16 mouse cellular contexts compared by ENCODE assay signal in the genomic region with DNA sequence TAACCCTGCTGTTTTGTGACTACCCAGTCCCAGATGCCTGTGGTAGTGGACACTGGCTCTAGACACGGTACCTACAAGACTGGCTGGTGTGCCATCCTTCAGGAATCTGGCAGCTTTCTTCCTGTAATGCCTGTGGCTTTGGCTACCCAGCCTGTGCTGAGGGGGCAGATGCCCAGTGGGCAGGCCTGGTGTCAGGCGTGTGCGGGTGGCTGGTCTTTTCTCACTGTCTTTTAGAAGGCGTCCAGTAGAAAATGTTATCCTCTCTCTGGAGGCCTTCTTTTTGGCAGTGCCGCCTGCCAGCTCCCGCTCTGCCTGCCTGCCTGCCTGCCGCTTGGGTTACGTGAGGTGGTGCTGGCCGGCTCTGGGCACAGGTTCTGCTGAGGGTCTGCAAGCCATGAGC. TPM values are rescaled to one million over a fixed set of nuclear protein-coding genes. Genes with fewer than 3 reads are reported as not detected.
A peak's percentile ranks its signal among the peaks of the same experiment; 100 is the strongest.
DNase-seq lines count a peak whose midpoint lies in the region; ATAC-seq lines count a peak whose summit lies in the region.
"Had no signal": no experiment of that assay in that cellular context is flagged by ENCODE, and none has a peak within 500 bp of the region (broad histone marks: within the 10 kb centered on the region; RNA-seq: fewer than 3 reads in every experiment).

No protein-coding gene starts in this region.

- 84% methylated on average over 9 of the region's 9 CpGs for WGBS in hindbrain, embryonic 13.5 days
- 91% methylated on average over 9 of the region's 9 CpGs for WGBS in hindbrain, embryonic 10.5 days
- WGBS in midbrain, embryonic 15.5 days: 71% methylated on average over 9 of the region's 9 CpGs
- WGBS in midbrain, embryonic 10.5 days: 91% methylated on average over 9 of the region's 9 CpGs
- WGBS in kidney, embryonic 14.5 days: 92% methylated on average over 9 of the region's 9 CpGs

- ATAC-seq in hindbrain, embryonic 13.5 days (ENCODE audit: low FRiP score): no peak
- ATAC-seq in midbrain, embryonic 15.5 days (replicated peaks): no peak
- no peak for ATAC-seq in kidney, embryonic 14.5 days (ENCODE audit: low FRiP score, low TSS enrichment)
- ATAC-seq: intestine, postnatal 0 days; Patski had no signal

- peak overlapping the region; percentile 62 for H3K27ac ChIP-seq in hindbrain, embryonic 13.5 days
- H3K27ac ChIP-seq in hindbrain, embryonic 10.5 days: no peak overlapping the region
- peak overlapping the region; percentile 25; the same call in 1 of the 2 replicates for H3K27ac ChIP-seq in midbrain, embryonic 15.5 days
- H3K27ac ChIP-seq in midbrain, embryonic 10.5 days (replicated peaks): no peak overlapping the region
- no peak overlapping the region for H3K27ac ChIP-seq in kidney, embryonic 14.5 days (ENCODE audit: low read depth, low read length)
- H3K27ac ChIP-seq: lung, embryonic 15.5 days; stomach, embryonic 15.5 days had no signal

- peaks cover 93% of the 10 kb centered on the region for H3K4me1 ChIP-seq in hindbrain, embryonic 13.5 days (replicated peaks)
- peaks cover 67% of the 10 kb centered on the region for H3K4me1 ChIP-seq in hindbrain, embryonic 10.5 days (replicated peaks)
- peaks cover 71% of the 10 kb centered on the region for H3K4me1 ChIP-seq in midbrain, embryonic 15.5 days
- peaks cover 72% of the 10 kb centered on the region for H3K4me1 ChIP-seq in midbrain, embryonic 10.5 days
- H3K4me1 ChIP-seq in kidney, embryonic 14.5 days (ENCODE audit: control insufficient read depth, insufficient read depth, low read length): peaks cover 8% of the 10 kb centered on the region; the same call in 1 of the 2 replicates

- H3K4me2 ChIP-seq in hindbrain, embryonic 13.5 days: no peak overlapping the region
- no peak overlapping the region for H3K4me2 ChIP-seq in midbrain, embryonic 15.5 days
- H3K4me2 ChIP-seq in kidney, embryonic 14.5 days (replicated peaks; ENCODE audit: low read depth, low read length): no peak overlapping the region
- H3K4me2 ChIP-seq: heart, embryonic 12.5 days; lung, embryonic 15.5 days; stomach, embryonic 15.5 days had no signal

- H3K4me3 ChIP-seq in hindbrain, embryonic 13.5 days: no peak overlapping the region
- H3K4me3 ChIP-seq in hindbrain, embryonic 10.5 days: no peak overlapping the region
- no peak overlapping the region for H3K4me3 ChIP-seq in midbrain, embryonic 15.5 days
- no peak overlapping the region for H3K4me3 ChIP-seq in midbrain, embryonic 10.5 days
- no peak overlapping the region for H3K4me3 ChIP-seq in kidney, embryonic 14.5 days (ENCODE audit: low read length)
- H3K4me3 ChIP-seq: heart, embryonic 12.5 days; lung, embryonic 15.5 days; stomach, embryonic 15.5 days had no signal

- H3K36me3 ChIP-seq in hindbrain, embryonic 13.5 days: peaks cover 72% of the 10 kb centered on the region
- H3K36me3 ChIP-seq in hindbrain, embryonic 10.5 days: peaks cover 100% of the 10 kb centered on the region
- peaks cover 13% of the 10 kb centered on the region; the same call in 1 of the 2 replicates for H3K36me3 ChIP-seq in midbrain, embryonic 15.5 days (replicated peaks)
- peaks cover 100% of the 10 kb centered on the region for H3K36me3 ChIP-seq in midbrain, embryonic 10.5 days
- peaks cover 82% of the 10 kb centered on the region for H3K36me3 ChIP-seq in kidney, embryonic 14.5 days (ENCODE audit: control insufficient read depth, insufficient read depth, low read length)

- no peaks in the 10 kb centered on the region for H3K9me3 ChIP-seq in hindbrain, embryonic 13.5 days
- H3K9me3 ChIP-seq in hindbrain, embryonic 10.5 days: no peaks in the 10 kb centered on the region
- H3K9me3 ChIP-seq in midbrain, embryonic 15.5 days: no peaks in the 10 kb centered on the region
- H3K9me3 ChIP-seq in midbrain, embryonic 10.5 days (replicated peaks): no peaks in the 10 kb centered on the region
- no peaks in the 10 kb centered on the region for H3K9me3 ChIP-seq in kidney, embryonic 14.5 days (ENCODE audit: control insufficient read depth, low read length)
- H3K9me3 ChIP-seq: heart, embryonic 12.5 days; lung, embryonic 15.5 days; stomach, embryonic 15.5 days had no signal

- DNase-seq in adrenal gland, postnatal 10 days: peak; percentile 49
- DNase-seq in adrenal gland, postnatal 36 days: no peak
- DNase-seq in hindbrain, embryonic 10.5 days (ENCODE audit: low spot score): no peak
- DNase-seq in midbrain, embryonic 10.5 days (ENCODE audit: low spot score): no peak
- DNase-seq in gastrocnemius, postnatal 25 days: peak; percentile 38
- DNase-seq: heart, postnatal 4 days; kidney, postnatal 14 days had no signal

- H3K27me3 ChIP-seq in hindbrain, embryonic 13.5 days: no peaks in the 10 kb centered on the region
- no peaks in the 10 kb centered on the region for H3K27me3 ChIP-seq in hindbrain, embryonic 10.5 days (ENCODE audit: insufficient read depth, poor library complexity, severe bottlenecking)
- no peaks in the 10 kb centered on the region for H3K27me3 ChIP-seq in midbrain, embryonic 15.5 days (replicated peaks)
- no peaks in the 10 kb centered on the region for H3K27me3 ChIP-seq in midbrain, embryonic 10.5 days (ENCODE audit: low read depth, poor library complexity, severe bottlenecking)
- H3K27me3 ChIP-seq in kidney, embryonic 14.5 days (ENCODE audit: control insufficient read depth, insufficient read depth, low read length): no peaks in the 10 kb centered on the region
- H3K27me3 ChIP-seq: CH12.LX; heart, embryonic 12.5 days; lung, embryonic 15.5 days; Patski; stomach, embryonic 15.5 days had no signal

- no peak overlapping the region for H3K9ac ChIP-seq in hindbrain, embryonic 13.5 days
- no peak overlapping the region for H3K9ac ChIP-seq in midbrain, embryonic 15.5 days
- H3K9ac ChIP-seq in kidney, embryonic 14.5 days (ENCODE audit: low read depth, low read length): no peak overlapping the region
- H3K9ac ChIP-seq: heart, embryonic 12.5 days; lung, embryonic 15.5 days; stomach, embryonic 15.5 days had no signal

RNA-seq across cellular contexts. Expression of a gene that starts 15.9 kb away (rescaled TPM):
- 10 to 100 TPM; 50.8 to 69.0 TPM for total RNA-seq in adrenal gland, postnatal 10 days (2021)
- total RNA-seq in adrenal gland, postnatal 36 days (2021): 10 to 100 TPM; 71.2 to 85.4 TPM
- 179 and 180 TPM in 2 replicates for polyA plus RNA-seq in hindbrain, embryonic 13.5 days (2015; fragmentation: Nextera tagmentation; extraction: Ambion mirVana)
- polyA plus RNA-seq in hindbrain, embryonic 10.5 days (2016; fragmentation: Nextera tagmentation; extraction: Ambion mirVana): 140 and 180 TPM in 2 replicates
- polyA plus RNA-seq in midbrain, embryonic 15.5 days (2015; fragmentation: Nextera tagmentation; extraction: Ambion mirVana): 175 and 194 TPM in 2 replicates
- 119 and 136 TPM in 2 replicates for polyA plus RNA-seq in midbrain, embryonic 10.5 days (2016; fragmentation: Nextera tagmentation; extraction: Ambion mirVana)
- total RNA-seq in gastrocnemius, postnatal 25 days (2021): 10 to 100 TPM; 18.7 to 19.5 TPM
- polyA plus RNA-seq in kidney, embryonic 14.5 days (2014; fragmentation: Nextera tagmentation; extraction: Ambion mirVana): 81.5 and 118 TPM in 2 replicates

Comparison
In these comparisons a context has a peak if more than half of its experiments do, and no peak if none do; other contexts are left out.
1. DNase-seq: peak in adrenal gland, postnatal 10 days (single experiment) and gastrocnemius, postnatal 25 days (single experiment); none in adrenal gland, postnatal 36 days (0 of 2), hindbrain, embryonic 10.5 days (single experiment) and midbrain, embryonic 10.5 days (single experiment).
2. H3K27ac ChIP-seq: peak in hindbrain, embryonic 13.5 days (single experiment) and midbrain, embryonic 15.5 days (single experiment); none in hindbrain, embryonic 10.5 days (single experiment), midbrain, embryonic 10.5 days (single experiment) and kidney, embryonic 14.5 days (single experiment).